Mouse (Mus musculus) stomach, postnatal 0 days (tissue): ENCODE measurements around the gene Tmem38b. TPM values are rescaled to one million over a fixed set of nuclear protein-coding genes. Genes with fewer than 3 reads are reported as not detected.
A peak's percentile ranks its signal among the peaks of the same experiment; 100 is the strongest.

Experiments
- ATAC-seq: fragments of 200-750 bp; cut with Nextera tagmentation; 2 replicates; pipeline ENCODE4 v1.8.0; 2017; ENCODE audit not compliant: low FRiP score, low TSS enrichment
- DNase-seq: peaks from one replicate; pipeline ENCODE4 v3.0.0-alpha.2; 2016; ENCODE audit warnings: low spot score
- H3K27ac ChIP-seq: fragments of 300-500 bp; sonication (generic); replicated peaks from 2 replicates; pipeline ENCODE4 v1.5.1; 2014; ENCODE audit warnings: mild to moderate bottlenecking, control low read depth
- H3K27me3 ChIP-seq: fragments of 300-500 bp; sonication (generic); 2 replicates; pipeline ENCODE4 v1.6.1; 2014; ENCODE audit warnings: low read length; ENCODE audit not compliant: control insufficient read depth, insufficient read depth
- H3K36me3 ChIP-seq: fragments of 300-500 bp; sonication (generic); 2 replicates; pipeline ENCODE4 v1.6.1; 2014; ENCODE audit warnings: low read length, mixed read lengths; ENCODE audit not compliant: control insufficient read depth, insufficient read depth
- H3K4me1 ChIP-seq: fragments of 300-500 bp; sonication (generic); replicated peaks from 2 replicates; pipeline ENCODE4 v1.6.1; 2014; ENCODE audit warnings: antibody characterized with exemption; ENCODE audit not compliant: control insufficient read depth, insufficient read depth
- H3K4me2 ChIP-seq: fragments of 300-500 bp; sonication (generic); replicated peaks from 2 replicates; pipeline ENCODE4 v1.6.1; 2014; ENCODE audit warnings: low read depth, mild to moderate bottlenecking, control low read depth, moderate library complexity
- H3K4me3 ChIP-seq: fragments of 300-500 bp; sonication (generic); 2 replicates; pipeline ENCODE4 v1.5.1; 2014; ENCODE audit warnings: low read depth, low read length, control low read depth
- H3K9ac ChIP-seq: fragments of 300-500 bp; sonication (generic); 2 replicates; pipeline ENCODE4 v1.6.1; 2014; ENCODE audit warnings: mild to moderate bottlenecking, low read length, control low read depth, mixed read lengths
- H3K9me3 ChIP-seq: fragments of 300-500 bp; sonication (generic); 2 replicates; pipeline ENCODE4 v1.6.1; 2016; ENCODE audit warnings: low read length; ENCODE audit not compliant: control insufficient read depth
- CTCF ChIP-seq: IDR thresholded peaks from 2 replicates; pipeline ENCODE4 v1.5.1; 2016; ENCODE audit warnings: antibody characterized with exemption, low read depth, mild to moderate bottlenecking, moderate library complexity
- EP300 ChIP-seq: optimal IDR thresholded peaks from 2 replicates; pipeline ENCODE3; 2016; ENCODE audit warnings: antibody characterized with exemption
- WGBS: fragments of 180-500 bp; shearing (Covaris S2); extraction: QIAGEN DNeasy Blood & Tissue Kit; methylation state at CpG from one replicate; pipeline ENCODE4 v1.1.7; 2014; 5-methylcytosine and 5-hydroxymethylcytosine counted together
- polyA plus RNA-seq: library from polyadenylated mRNA; unstranded; fragments of >200 nt; fragmentation: Nextera tagmentation; extraction: Ambion mirVana; gene quantifications from 2 replicates; pipeline ENCODE4 v1.2.1, GENCODE M21; 2015

The Tmem38b gene
- polyA plus RNA-seq, 1 experiment from 2014 or later: 10.5 TPM

- Histone ChIP-seq H3K36me3 (no peaks in the 10 kb centered on the region), H3K9me3 (no peaks in the 10 kb centered on the region), H3K27ac (no peak overlapping the region), H3K4me2 (no peak overlapping the region), H3K4me1 (no peaks in the 10 kb centered on the region), H3K9ac (no peak overlapping the region), H3K4me3 (no peak overlapping the region), H3K27me3 (no peaks in the 10 kb centered on the region)
- TF ChIP-seq CTCF (no peak), EP300 (no peak)
- DNase-seq: no peak
- no peak for ATAC-seq
- WGBS: 66% methylated on average over 17 of the region's 17 CpGs
These were observed 57.3 kb downstream of the Tmem38b start for GRCm38 (mm10) chr4:53882921-53883682.

- WGBS: 58% methylated on average over 14 of the region's 14 CpGs
- Histone ChIP-seq H3K4me2 (no peak overlapping the region), H3K36me3 (no peaks in the 10 kb centered on the region), H3K4me3 (no peak overlapping the region), H3K4me1 (no peaks in the 10 kb centered on the region), H3K9me3 (no peaks in the 10 kb centered on the region), H3K27ac (no peak overlapping the region), H3K9ac (no peak overlapping the region), H3K27me3 (no peaks in the 10 kb centered on the region)
- ATAC-seq (no peak), DNase-seq (no peak)
- peak; percentile 91 for TF ChIP-seq CTCF
- no peak for TF ChIP-seq EP300
These were observed 58.8 kb downstream of the Tmem38b start for GRCm38 (mm10) chr4:53884351-53885245.

DNA sequence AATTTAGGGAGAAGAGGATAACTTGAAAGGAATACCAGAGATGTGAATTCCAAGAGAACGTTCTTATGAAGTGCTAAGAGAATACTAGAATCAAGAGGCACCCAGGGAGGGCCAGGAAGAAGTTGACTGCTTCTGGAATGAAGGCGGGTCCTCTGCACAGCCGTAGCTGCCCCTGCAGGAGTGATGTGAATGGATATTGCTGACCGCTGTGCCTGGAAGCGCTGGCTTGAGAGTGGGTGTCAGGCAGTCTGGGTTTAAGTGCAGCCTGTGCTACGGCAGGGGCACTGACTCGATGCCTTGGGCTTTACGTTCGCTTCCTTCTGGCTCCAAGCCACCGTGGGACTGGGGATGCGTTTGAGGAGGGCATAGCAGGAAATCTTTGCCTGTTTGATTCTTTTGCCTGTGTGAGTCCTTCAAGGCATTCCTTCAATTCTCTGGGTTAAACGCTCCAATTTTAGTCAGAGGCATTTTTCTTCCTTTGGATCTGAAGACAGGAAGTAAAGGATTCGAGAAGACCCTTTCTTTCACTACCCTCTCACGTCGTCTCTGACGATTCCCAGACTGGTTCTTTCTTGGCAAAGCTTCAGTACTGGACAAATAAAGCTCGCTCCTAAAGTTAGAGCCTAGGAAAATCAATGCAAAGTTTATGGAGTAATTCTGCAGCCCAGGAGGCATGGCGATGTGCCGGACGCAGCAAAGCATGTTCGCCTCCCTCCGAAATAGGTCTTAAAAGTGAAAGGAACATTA is 60.7 kb downstream of the Tmem38b start:
- Histone ChIP-seq H3K9ac (peak overlapping the region; percentile 38), H3K27me3 (no peaks in the 10 kb centered on the region), H3K4me3 (peak overlapping the region; percentile 24), H3K27ac (no peak overlapping the region), H3K36me3 (no peaks in the 10 kb centered on the region), H3K4me1 (no peaks in the 10 kb centered on the region), H3K9me3 (no peaks in the 10 kb centered on the region), H3K4me2 (peak overlapping the region; percentile 57)
- ATAC-seq (no peak), DNase-seq (no peak)
- WGBS: 27% methylated on average over 22 of the region's 22 CpGs
- TF ChIP-seq EP300 (no peak), CTCF (no peak)

DNA sequence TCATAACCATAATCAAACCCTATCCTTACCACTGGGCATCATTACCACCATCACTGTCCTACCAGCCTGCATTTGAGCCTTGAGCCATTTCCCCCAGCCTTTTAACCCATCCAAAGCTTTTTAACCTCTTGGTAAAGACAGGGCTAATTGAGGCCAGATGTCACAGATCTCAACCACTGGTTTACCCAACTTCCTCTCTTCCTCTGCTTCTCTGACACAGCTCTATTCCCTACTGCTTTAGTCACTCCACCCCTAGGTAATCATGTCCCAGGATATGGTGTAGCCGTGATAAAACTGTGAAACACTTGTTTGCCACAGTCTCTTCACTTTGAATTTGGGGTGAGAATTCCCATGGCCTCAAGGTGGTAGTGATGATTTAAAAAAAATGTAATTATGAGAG is 69.5 kb downstream of the Tmem38b start:
- WGBS: 78% methylated on average over 1 of the region's 1 CpGs
- TF ChIP-seq CTCF: no peak
- no peak for TF ChIP-seq EP300
- Histone ChIP-seq H3K9me3 (no peaks in the 10 kb centered on the region), H3K9ac (no peak overlapping the region), H3K4me1 (no peaks in the 10 kb centered on the region), H3K4me2 (no peak overlapping the region), H3K36me3 (no peaks in the 10 kb centered on the region), H3K4me3 (no peak overlapping the region), H3K27ac (no peak overlapping the region), H3K27me3 (no peaks in the 10 kb centered on the region)
- DNase-seq (no peak), ATAC-seq (no peak)

DNA sequence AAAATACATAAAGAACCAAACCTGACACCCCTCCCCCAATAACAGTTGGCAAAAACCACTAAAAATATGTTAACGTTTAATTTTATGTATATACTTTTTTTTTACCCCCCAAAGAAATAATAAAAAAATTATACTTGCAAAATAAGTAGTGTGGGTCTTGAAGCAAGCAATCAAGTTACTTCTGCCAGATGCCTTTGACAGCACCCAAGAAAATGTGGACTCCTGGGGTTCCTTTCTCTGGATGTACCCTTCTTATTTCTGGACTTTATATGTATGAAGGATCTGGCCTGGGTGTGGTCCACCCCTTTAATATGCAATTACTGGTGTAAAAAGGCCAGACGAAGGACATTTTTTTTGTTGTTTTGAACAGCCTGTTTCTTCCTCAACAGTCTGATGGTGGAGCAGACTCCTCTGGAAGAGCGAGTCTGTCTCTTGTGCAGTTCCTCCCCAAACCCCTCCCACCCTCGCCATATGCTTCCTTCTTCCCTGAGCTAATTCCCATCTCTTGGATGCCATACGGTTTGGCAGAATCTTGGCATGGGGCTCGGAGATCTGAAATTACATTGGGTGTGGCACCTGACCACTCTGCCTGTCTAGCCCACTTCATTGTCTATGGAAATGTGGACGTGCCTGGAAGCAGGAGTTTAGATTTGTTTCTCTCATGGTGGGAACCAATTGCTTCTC is 70.4 kb downstream of the Tmem38b start:
- Histone ChIP-seq H3K27me3 (no peaks in the 10 kb centered on the region), H3K4me1 (no peaks in the 10 kb centered on the region), H3K4me3 (no peak overlapping the region), H3K9me3 (no peaks in the 10 kb centered on the region), H3K27ac (no peak overlapping the region), H3K9ac (no peak overlapping the region), H3K4me2 (no peak overlapping the region), H3K36me3 (no peaks in the 10 kb centered on the region)
- 76% methylated on average over 7 of the region's 7 CpGs for WGBS
- no peak for DNase-seq
- no peak for ATAC-seq
- TF ChIP-seq EP300: no peak
- TF ChIP-seq CTCF: no peak
